Mouse (Mus musculus) liver, embryonic 14.5 days (tissue): ENCODE measurements at regions not wholly inside any gene's neighbourhood (a gene's known extent, or its start where the extent isn't known, plus 50 kb on each side); places are given as distances from the start of the nearest gene placed in this dataset.

Source experiments
- ATAC-seq: fragments of 200-750 bp; cut with Nextera tagmentation; 2 replicates; pipeline ENCODE4 v1.8.0; 2017; ENCODE audit warnings: moderate number of reproducible peaks, mild to moderate bottlenecking, moderate library complexity; ENCODE audit not compliant: insufficient read depth
- DNase-seq, 3 experiments: peaks; one replicate each; pipeline ENCODE4 v3.0.0-alpha.2; 2012 to 2013; ENCODE audit warnings: low read depth in 3 of 3, low spot score in 3 of 3
- H3K27ac ChIP-seq: fragments of 300-500 bp; sonication (generic); 2 replicates; pipeline ENCODE4 v1.5.1; 2014; ENCODE audit warnings: moderate library complexity, mild to moderate bottlenecking, control low read depth, inconsistent platforms
- H3K27me3 ChIP-seq: fragments of 300-500 bp; sonication (generic); 2 replicates; pipeline ENCODE4 v1.6.1; 2014; ENCODE audit warnings: mild to moderate bottlenecking, low read length, moderate library complexity; ENCODE audit not compliant: control insufficient read depth, insufficient read depth
- H3K36me3 ChIP-seq: fragments of 300-500 bp; sonication (generic); replicated peaks from 2 replicates; pipeline ENCODE4 v1.6.1; 2014; ENCODE audit warnings: low read depth; ENCODE audit not compliant: control insufficient read depth, insufficient read depth
- H3K4me1 ChIP-seq, 2 experiments: fragments of 200-500 bp in 1 of 2; fragments of 300-500 bp in 1 of 2; sonication (generic) in 1 of 2; replicated peaks; 2 replicates each; pipeline ENCODE4 v1.6.1; 2012 to 2014; ENCODE audit warnings: antibody characterized with exemption in 1 of 2, inconsistent platforms in 1 of 2, low read length in 1 of 2; ENCODE audit not compliant: control insufficient read depth in 2 of 2, insufficient read depth in 2 of 2
- H3K4me2 ChIP-seq: fragments of 300-500 bp; sonication (generic); 2 replicates; pipeline ENCODE4 v1.6.1; 2014; ENCODE audit warnings: low read depth, mild to moderate bottlenecking, control low read depth, moderate library complexity
- H3K4me3 ChIP-seq, 2 experiments: fragments of 200-500 bp in 1 of 2; fragments of 300-500 bp in 1 of 2; sonication (generic) in 1 of 2; 2 replicates each; pipeline ENCODE4 v1.5.1; 2012 to 2014; ENCODE audit warnings: low read depth in 2 of 2, low read length in 2 of 2, mild to moderate bottlenecking in 2 of 2, control low read depth in 1 of 2, inconsistent platforms in 1 of 2, moderate library complexity in 1 of 2; ENCODE audit not compliant: insufficient read depth in 1 of 2
- H3K9ac ChIP-seq: fragments of 300-500 bp; sonication (generic); replicated peaks from 2 replicates; pipeline ENCODE4 v1.6.1; 2014; ENCODE audit warnings: mild to moderate bottlenecking, control low read depth, moderate library complexity
- H3K9me3 ChIP-seq: fragments of 300-500 bp; sonication (generic); 2 replicates; pipeline ENCODE4 v1.6.1; 2016; ENCODE audit warnings: low read length, mixed read lengths; ENCODE audit not compliant: control insufficient read depth
- CTCF ChIP-seq: IDR thresholded peaks from 2 replicates; pipeline ENCODE4 v1.5.1; 2016; ENCODE audit warnings: antibody characterized with exemption, low read depth, control low read depth
- EP300 ChIP-seq: IDR thresholded peaks from 2 replicates; pipeline ENCODE4 v1.6.1; 2016; ENCODE audit warnings: antibody characterized with exemption, low read depth

DNA sequence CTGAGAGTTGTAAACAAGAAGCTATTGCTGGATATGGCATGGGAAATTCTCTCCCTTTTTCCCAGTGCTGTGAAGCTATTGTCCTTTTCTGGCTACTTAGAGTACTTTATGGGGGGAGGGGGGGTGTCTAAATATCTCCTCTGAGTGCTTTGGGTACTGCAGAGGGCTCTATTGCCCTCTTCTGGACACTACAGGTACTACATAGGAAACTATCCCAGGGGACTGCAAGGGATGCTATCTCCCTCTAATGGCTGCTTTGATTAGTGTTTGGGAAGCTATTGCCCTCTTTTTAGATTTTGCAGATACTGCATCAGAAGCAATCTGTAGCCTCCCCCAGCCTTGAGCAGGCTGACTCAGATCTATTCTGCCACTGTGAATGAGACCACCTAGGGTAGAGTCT, 55.8 kb upstream of the 5430402E10Rik start:
- H3K9ac ChIP-seq = no peak overlapping the region
- H3K36me3 ChIP-seq = no peaks in the 10 kb centered on the region
- no peaks in the 10 kb centered on the region for H3K9me3 ChIP-seq
- no peaks in the 10 kb centered on the region for H3K27me3 ChIP-seq
- H3K4me1 ChIP-seq = no peaks in the 10 kb centered on the region
- no peak for DNase-seq
- no peak overlapping the region for H3K4me2 ChIP-seq
- H3K4me3 ChIP-seq = no peak overlapping the region
- TF ChIP-seq CTCF = peak; percentile 18; the same call in 1 of the 2 replicates
- no peak for TF ChIP-seq EP300
- no peak for ATAC-seq
- no peak overlapping the region for H3K27ac ChIP-seq
